Mouse (Mus musculus): ENCODE data around the gene Sema7a. TPM values are rescaled to one million over a fixed set of nuclear protein-coding genes. Genes with fewer than 3 reads are reported as not detected.
A peak's percentile ranks its signal among the peaks of the same experiment; 100 is the strongest.

Gene Sema7a
- polyA plus RNA-seq, 1 experiment = 3.2 TPM

DNA sequence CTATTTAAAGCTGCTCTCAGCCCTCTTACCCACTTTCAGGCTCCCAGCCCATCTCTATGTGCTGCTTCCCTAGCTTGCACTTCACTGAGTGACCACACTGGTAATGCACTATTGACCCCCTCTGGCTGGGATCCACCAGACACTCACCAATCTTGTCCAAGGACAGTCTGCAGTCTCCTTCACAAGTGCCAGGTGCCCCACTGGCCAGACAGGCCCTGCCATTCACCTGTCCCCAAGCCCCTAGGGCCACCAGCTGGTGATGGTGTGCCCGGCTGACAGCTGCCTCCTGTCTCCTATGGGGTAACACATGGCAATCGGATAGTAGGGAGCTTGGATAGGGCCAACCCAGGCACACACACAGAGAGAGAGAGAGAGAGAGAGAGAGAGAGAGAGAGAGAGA is 2.1 kb downstream of the Sema7a start:
- TF ChIP-seq CTCF (IDR thresholded peaks at IDR 0.05; ENCODE audit: control insufficient read depth, insufficient read depth, low read length) (no peak), POLR2A (IDR thresholded peaks at IDR 0.05; ENCODE audit: borderline replicate concordance, control insufficient read depth, low read depth, low read length) (no peak)
- no peaks in the 10 kb centered on the region; the same call in 1 of the 2 replicates for H3K4me1 ChIP-seq (ENCODE audit: control insufficient read depth, insufficient read depth, low read length)
- no peak overlapping the region for H3K27ac ChIP-seq (ENCODE audit: control insufficient read depth, insufficient read depth, low read depth, low read length, poor library complexity)
- whole genome bisulfite sequencing = 80% methylated on average over 2 of the region's 2 CpGs
- H3K4me3 ChIP-seq (replicated peaks; ENCODE audit: control insufficient read depth, low read depth, low read length) = no peak overlapping the region

GRCm38 (mm10) chr9:57943067-57943466 is 3.2 kb downstream of the Sema7a start:
- no peaks in the 10 kb centered on the region; the same call in 1 of the 2 replicates for H3K4me1 ChIP-seq (ENCODE audit: control insufficient read depth, insufficient read depth, low read length)
- 62% methylated on average over 2 of the region's 2 CpGs for WGBS
- TF ChIP-seq POLR2A (IDR thresholded peaks at IDR 0.05; ENCODE audit: borderline replicate concordance, control insufficient read depth, low read depth, low read length) (no peak), CTCF (IDR thresholded peaks at IDR 0.05; ENCODE audit: control insufficient read depth, insufficient read depth, low read length) (no peak)
- no peak overlapping the region for H3K4me3 ChIP-seq (replicated peaks; ENCODE audit: control insufficient read depth, low read depth, low read length)
- no peak overlapping the region for H3K27ac ChIP-seq (ENCODE audit: control insufficient read depth, insufficient read depth, low read depth, low read length, poor library complexity)

GRCm38 (mm10) chr9:57944572-57944971 is 4.7 kb downstream of the Sema7a start:
- no peaks in the 10 kb centered on the region; the same call in 1 of the 2 replicates for H3K4me1 ChIP-seq (ENCODE audit: control insufficient read depth, insufficient read depth, low read length)
- H3K4me3 ChIP-seq (replicated peaks; ENCODE audit: control insufficient read depth, low read depth, low read length) = no peak overlapping the region
- peak; percentile 85 for TF ChIP-seq CTCF (IDR thresholded peaks at IDR 0.05; ENCODE audit: control insufficient read depth, insufficient read depth, low read length)
- TF ChIP-seq POLR2A (IDR thresholded peaks at IDR 0.05; ENCODE audit: borderline replicate concordance, control insufficient read depth, low read depth, low read length) = no peak
- no peak overlapping the region for H3K27ac ChIP-seq (ENCODE audit: control insufficient read depth, insufficient read depth, low read depth, low read length, poor library complexity)
- 11% methylated on average over 5 of the region's 5 CpGs for WGBS

DNA sequence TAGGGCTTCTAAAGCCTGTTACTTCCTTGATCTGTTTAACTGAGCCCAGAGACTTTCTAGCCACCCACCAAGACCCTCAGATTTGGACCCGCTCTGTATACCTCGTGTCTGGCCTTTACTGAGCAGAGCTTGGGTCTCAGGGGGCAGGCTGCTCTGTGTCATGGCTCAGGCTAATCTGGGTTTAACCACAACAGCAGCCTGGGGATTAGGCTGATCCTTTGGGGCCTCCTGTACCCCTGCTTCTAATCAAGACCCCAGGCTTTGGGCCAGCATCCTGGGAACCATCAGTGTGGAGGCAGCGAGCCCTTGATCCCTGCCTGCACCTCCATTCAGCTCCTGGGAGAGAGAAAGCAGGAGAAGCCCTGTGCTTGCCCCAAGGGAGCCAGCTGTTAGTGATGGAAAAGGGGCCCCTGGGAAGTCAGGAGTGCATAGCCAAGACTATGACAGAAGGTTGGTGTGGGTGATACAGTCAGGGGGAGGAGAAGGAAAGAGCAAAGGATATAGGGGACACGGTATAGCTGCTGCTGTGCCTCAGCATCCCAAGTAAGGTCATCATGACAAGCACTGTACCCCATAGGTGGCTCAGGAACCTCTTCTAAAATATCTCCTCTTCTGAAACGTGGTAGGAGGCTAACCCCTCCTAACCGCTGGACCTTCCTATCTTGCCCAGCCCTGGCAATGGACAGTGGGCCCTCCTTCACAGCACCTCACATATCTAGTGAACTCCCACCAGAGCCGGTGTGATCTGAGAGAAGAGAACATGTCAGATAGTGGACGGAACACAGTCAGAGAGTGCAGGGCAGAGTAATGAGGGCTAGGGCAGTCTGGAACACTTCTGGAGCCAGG is 6.1 kb downstream of the Sema7a start:
- H3K27ac ChIP-seq (ENCODE audit: control insufficient read depth, insufficient read depth, low read depth, low read length, poor library complexity) = no peak overlapping the region
- no peak for TF ChIP-seq POLR2A (IDR thresholded peaks at IDR 0.05; ENCODE audit: borderline replicate concordance, control insufficient read depth, low read depth, low read length)
- TF ChIP-seq CTCF (IDR thresholded peaks at IDR 0.05; ENCODE audit: control insufficient read depth, insufficient read depth, low read length) = no peak
- H3K4me1 ChIP-seq (ENCODE audit: control insufficient read depth, insufficient read depth, low read length) = no peaks in the 10 kb centered on the region; the same call in 1 of the 2 replicates
- no peak overlapping the region for H3K4me3 ChIP-seq (replicated peaks; ENCODE audit: control insufficient read depth, low read depth, low read length)
- WGBS = 79% methylated on average over 8 of the region's 8 CpGs

- no peak for TF ChIP-seq POLR2A (IDR thresholded peaks at IDR 0.05; ENCODE audit: borderline replicate concordance, control insufficient read depth, low read depth, low read length)
- TF ChIP-seq CTCF (IDR thresholded peaks at IDR 0.05; ENCODE audit: control insufficient read depth, insufficient read depth, low read length) = no peak
- Histone ChIP-seq H3K4me3 (replicated peaks; ENCODE audit: control insufficient read depth, low read depth, low read length) (no peak overlapping the region), H3K27ac (ENCODE audit: control insufficient read depth, insufficient read depth, low read depth, low read length, poor library complexity) (no peak overlapping the region), H3K4me1 (ENCODE audit: control insufficient read depth, insufficient read depth, low read length) (no peaks in the 10 kb centered on the region; the same call in 1 of the 2 replicates)
- 81% methylated on average over 7 of the region's 7 CpGs for WGBS
Observed at GRCm38 (mm10) chr9:57947381-57948030, 7.6 kb downstream of the Sema7a start.

- Histone ChIP-seq H3K4me1 (ENCODE audit: control insufficient read depth, insufficient read depth, low read length) (peaks cover 2% of the 10 kb centered on the region), H3K4me3 (replicated peaks; ENCODE audit: control insufficient read depth, low read depth, low read length) (no peak overlapping the region), H3K27ac (ENCODE audit: control insufficient read depth, insufficient read depth, low read depth, low read length, poor library complexity) (no peak overlapping the region)
- TF ChIP-seq POLR2A (IDR thresholded peaks at IDR 0.05; ENCODE audit: borderline replicate concordance, control insufficient read depth, low read depth, low read length) = no peak
- TF ChIP-seq CTCF (IDR thresholded peaks at IDR 0.05; ENCODE audit: control insufficient read depth, insufficient read depth, low read length) = no peak
- 82% methylated on average over 7 of the region's 7 CpGs for WGBS
Observed at GRCm38 (mm10) chr9:57948333-57948931, 8.5 kb downstream of the Sema7a start.

DNA sequence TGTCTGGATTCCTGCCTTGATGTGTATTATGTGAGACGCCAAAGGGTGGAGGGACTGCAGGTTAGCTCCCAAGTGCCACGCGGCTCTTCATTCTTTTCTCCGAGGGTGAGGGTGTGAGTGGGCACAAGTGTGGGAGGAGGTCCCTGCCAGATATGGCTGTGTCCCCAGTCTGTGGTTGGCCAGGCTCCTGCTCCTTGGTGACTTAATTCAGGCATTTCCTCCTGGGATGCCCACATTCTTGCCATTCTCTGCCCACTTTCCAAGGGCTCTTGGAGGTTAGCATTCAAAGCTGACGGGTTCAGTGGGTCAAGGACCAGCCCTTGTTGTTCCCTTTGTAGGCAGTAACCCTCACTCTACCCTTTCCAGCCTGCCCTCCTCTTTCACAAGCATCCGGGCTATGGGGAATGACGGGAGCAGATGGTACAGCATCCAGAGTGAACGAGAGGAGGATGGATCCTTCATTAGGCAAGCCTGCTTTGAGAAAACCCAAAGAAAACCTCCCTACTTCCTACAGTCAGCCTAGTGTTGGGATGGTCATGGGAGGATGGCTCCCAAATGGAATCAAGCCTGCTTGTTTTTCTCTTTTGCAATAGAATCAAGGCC is 9.3 kb downstream of the Sema7a start:
- no peak overlapping the region for H3K4me3 ChIP-seq (replicated peaks; ENCODE audit: control insufficient read depth, low read depth, low read length)
- H3K27ac ChIP-seq (ENCODE audit: control insufficient read depth, insufficient read depth, low read depth, low read length, poor library complexity) = no peak overlapping the region
- 79% methylated on average over 8 of the region's 8 CpGs for WGBS
- TF ChIP-seq POLR2A (IDR thresholded peaks at IDR 0.05; ENCODE audit: borderline replicate concordance, control insufficient read depth, low read depth, low read length) (no peak), CTCF (IDR thresholded peaks at IDR 0.05; ENCODE audit: control insufficient read depth, insufficient read depth, low read length) (no peak)
- peaks cover 3% of the 10 kb centered on the region for H3K4me1 ChIP-seq (ENCODE audit: control insufficient read depth, insufficient read depth, low read length)

GRCm38 (mm10) chr9:57949879-57950278 is 10.0 kb downstream of the Sema7a start:
- TF ChIP-seq CTCF (IDR thresholded peaks at IDR 0.05; ENCODE audit: control insufficient read depth, insufficient read depth, low read length) = no peak
- TF ChIP-seq POLR2A (IDR thresholded peaks at IDR 0.05; ENCODE audit: borderline replicate concordance, control insufficient read depth, low read depth, low read length) = no peak
- Histone ChIP-seq H3K4me1 (ENCODE audit: control insufficient read depth, insufficient read depth, low read length) (peaks cover 3% of the 10 kb centered on the region), H3K4me3 (replicated peaks; ENCODE audit: control insufficient read depth, low read depth, low read length) (no peak overlapping the region), H3K27ac (ENCODE audit: control insufficient read depth, insufficient read depth, low read depth, low read length, poor library complexity) (no peak overlapping the region)
- WGBS = 81% methylated on average over 8 of the region's 8 CpGs

All from bone marrow, adult 2 months (tissue).